Mouse (Mus musculus): ENCODE data around the gene Fam57a. TPM values are rescaled to one million over a fixed set of nuclear protein-coding genes. Genes with fewer than 3 reads are reported as not detected.

Gene Fam57a
- polyA plus RNA-seq, 1 experiment from 2014 or later: 24.2 TPM

DNA sequence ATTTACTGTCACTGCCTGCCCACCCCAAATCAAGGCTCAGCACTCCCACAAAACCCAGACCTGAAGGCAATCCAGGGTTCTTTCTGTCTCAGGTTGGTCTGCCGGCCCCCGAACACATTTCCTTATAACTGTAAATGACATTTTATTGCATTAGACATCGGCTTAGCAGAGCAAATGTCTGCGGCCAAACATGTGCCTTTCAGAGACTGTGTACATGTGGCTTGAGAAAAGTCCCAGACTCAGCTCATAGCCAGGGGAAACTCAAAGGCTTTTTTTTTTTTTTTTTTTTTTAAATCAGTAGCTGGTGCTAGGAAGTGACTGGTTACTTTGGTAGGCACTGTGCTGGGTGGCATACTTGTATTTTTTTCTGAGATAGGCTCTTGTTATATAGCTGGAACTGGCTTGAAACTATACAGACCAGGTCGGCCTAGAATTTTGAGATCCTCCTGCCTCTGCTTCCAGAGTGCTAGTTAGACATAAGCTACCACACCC, 36.6 kb downstream of the Fam57a start:
- Histone ChIP-seq H3K9ac (replicated peaks) (no peak overlapping the region; the same call in 1 of the 2 replicates), H3K27me3 (no peaks in the 10 kb centered on the region), H3K4me3 (replicated peaks) (peak overlapping the region; percentile 78), H3K4me2 (peak overlapping the region; percentile 71), H3K9me3 (no peaks in the 10 kb centered on the region), H3K27ac (peak overlapping the region; percentile 95; the same call in 1 of the 2 replicates), H3K36me3 (peaks cover 53% of the 10 kb centered on the region), H3K4me1 (replicated peaks) (peaks cover 5% of the 10 kb centered on the region)
- ATAC-seq (ENCODE audit: insufficient number of reproducible peaks, insufficient read depth, low FRiP score, low TSS enrichment, low read depth): no peak
- 84% methylated on average over 5 of the region's 5 CpGs for WGBS

DNA sequence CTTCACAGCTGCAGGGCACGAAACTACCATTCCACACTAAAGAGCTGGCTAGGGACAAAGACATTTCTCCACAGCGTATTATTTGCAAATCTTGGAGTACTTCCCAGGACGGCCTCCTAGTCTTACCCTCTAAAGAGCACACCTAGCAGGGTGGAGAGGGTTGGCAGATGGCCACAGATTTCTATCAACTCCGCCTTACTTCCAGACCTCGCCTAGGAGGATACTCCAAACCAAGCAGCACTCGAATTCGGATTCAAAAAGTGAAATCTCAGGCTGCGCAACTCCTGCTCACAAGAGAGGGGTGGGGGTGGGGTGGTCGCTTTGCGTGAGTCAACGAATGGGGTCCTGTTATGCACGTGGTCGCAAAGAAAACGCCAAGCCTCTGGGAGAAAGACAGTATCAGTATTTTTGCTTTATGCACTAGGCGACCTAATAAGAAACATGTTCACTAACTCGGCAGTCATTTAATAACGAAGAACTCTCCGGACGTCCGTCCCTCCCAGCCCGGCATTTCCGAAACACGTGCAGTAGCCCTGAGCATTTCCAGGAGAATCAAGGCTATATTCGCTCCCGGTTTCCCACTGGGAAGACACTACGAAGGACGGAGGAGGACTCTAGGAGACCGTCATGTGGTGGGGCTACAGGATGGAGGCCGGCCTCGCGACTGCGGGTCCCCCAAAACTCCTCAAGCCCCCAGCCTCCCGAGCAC, 37.4 kb downstream of the Fam57a start:
- H3K4me3 ChIP-seq (replicated peaks): peak overlapping the region; percentile 78
- 5% methylated on average over 33 of the region's 33 CpGs for WGBS
- H3K36me3 ChIP-seq: peaks cover 53% of the 10 kb centered on the region
- H3K4me1 ChIP-seq (replicated peaks): peaks cover 5% of the 10 kb centered on the region
- H3K27me3 ChIP-seq: no peaks in the 10 kb centered on the region
- H3K27ac ChIP-seq: peak overlapping the region; percentile 95
- H3K9ac ChIP-seq (replicated peaks): peak overlapping the region; percentile 90
- peak overlapping the region; percentile 71 for H3K4me2 ChIP-seq
- no peaks in the 10 kb centered on the region for H3K9me3 ChIP-seq
- peak; percentile 11; the same call in 1 of the 2 replicates for ATAC-seq (ENCODE audit: insufficient number of reproducible peaks, insufficient read depth, low FRiP score, low TSS enrichment, low read depth)

- H3K4me1 ChIP-seq (replicated peaks): peaks cover 5% of the 10 kb centered on the region
- peak; percentile 97 for ATAC-seq (ENCODE audit: insufficient number of reproducible peaks, insufficient read depth, low FRiP score, low TSS enrichment, low read depth)
- WGBS: under 1% methylated on average over 35 of the region's 35 CpGs
- peak within 1 kb of the TSS; percentile 95 for H3K27ac ChIP-seq
- no peaks in the 10 kb centered on the region for H3K27me3 ChIP-seq
- peak within 1 kb of the TSS; percentile 78 for H3K4me3 ChIP-seq (replicated peaks)
- peak within 1 kb of the TSS; percentile 71 for H3K4me2 ChIP-seq
- H3K9me3 ChIP-seq: no peaks in the 10 kb centered on the region
- peaks cover 52% of the 10 kb centered on the region for H3K36me3 ChIP-seq
- peak within 1 kb of the TSS; percentile 90 for H3K9ac ChIP-seq (replicated peaks)
Observed at GRCm38 (mm10) chr11:76217390-76217800, 37.9 kb downstream of the Fam57a start, which contains the start of the genes Dbil5 and Gemin4. Dbil5 (plus strand) TSS chr11:76217608. Gemin4 (minus strand) TSS chr11:76217664.

- no peak overlapping the region for H3K4me2 ChIP-seq
- H3K27ac ChIP-seq: no peak overlapping the region
- peaks cover 61% of the 10 kb centered on the region for H3K36me3 ChIP-seq
- H3K4me1 ChIP-seq (replicated peaks): no peaks in the 10 kb centered on the region
- no peak for ATAC-seq (ENCODE audit: insufficient number of reproducible peaks, insufficient read depth, low FRiP score, low TSS enrichment, low read depth)
- H3K9ac ChIP-seq (replicated peaks): no peak overlapping the region
- WGBS: 96% methylated on average over 5 of the region's 5 CpGs
- no peaks in the 10 kb centered on the region for H3K27me3 ChIP-seq
- no peak overlapping the region for H3K4me3 ChIP-seq (replicated peaks)
- H3K9me3 ChIP-seq: no peaks in the 10 kb centered on the region
Observed at GRCm38 (mm10) chr11:76224631-76225030, 45.2 kb downstream of the Fam57a start.

- no peak for ATAC-seq (ENCODE audit: insufficient number of reproducible peaks, insufficient read depth, low FRiP score, low TSS enrichment, low read depth)
- peaks cover 57% of the 10 kb centered on the region for H3K36me3 ChIP-seq
Observed at GRCm38 (mm10) chr11:76225051-76225450, 45.6 kb downstream of the Fam57a start.

GRCm38 (mm10) chr11:76236136-76236535, 56.7 kb downstream of the Fam57a start:
- no peaks in the 10 kb centered on the region for H3K4me1 ChIP-seq (replicated peaks)
- H3K4me3 ChIP-seq (replicated peaks): no peak overlapping the region
- peaks cover 83% of the 10 kb centered on the region for H3K36me3 ChIP-seq
- H3K27ac ChIP-seq: no peak overlapping the region
- no peak overlapping the region for H3K4me2 ChIP-seq
- WGBS: 94% methylated on average over 3 of the region's 3 CpGs
- H3K9ac ChIP-seq (replicated peaks): no peak overlapping the region
- ATAC-seq (ENCODE audit: insufficient number of reproducible peaks, insufficient read depth, low FRiP score, low TSS enrichment, low read depth): no peak
- no peaks in the 10 kb centered on the region for H3K27me3 ChIP-seq
- no peaks in the 10 kb centered on the region for H3K9me3 ChIP-seq

More at GRCm38 (mm10) chr11:76225051-76225450, 45.6 kb downstream of the Fam57a start:
- H3K9ac ChIP-seq (replicated peaks): no peak overlapping the region
- no peaks in the 10 kb centered on the region for H3K27me3 ChIP-seq
- H3K9me3 ChIP-seq: no peaks in the 10 kb centered on the region
- H3K4me3 ChIP-seq (replicated peaks): no peak overlapping the region
- H3K4me2 ChIP-seq: no peak overlapping the region
- no peak overlapping the region for H3K27ac ChIP-seq
- H3K4me1 ChIP-seq (replicated peaks): no peaks in the 10 kb centered on the region

DNA sequence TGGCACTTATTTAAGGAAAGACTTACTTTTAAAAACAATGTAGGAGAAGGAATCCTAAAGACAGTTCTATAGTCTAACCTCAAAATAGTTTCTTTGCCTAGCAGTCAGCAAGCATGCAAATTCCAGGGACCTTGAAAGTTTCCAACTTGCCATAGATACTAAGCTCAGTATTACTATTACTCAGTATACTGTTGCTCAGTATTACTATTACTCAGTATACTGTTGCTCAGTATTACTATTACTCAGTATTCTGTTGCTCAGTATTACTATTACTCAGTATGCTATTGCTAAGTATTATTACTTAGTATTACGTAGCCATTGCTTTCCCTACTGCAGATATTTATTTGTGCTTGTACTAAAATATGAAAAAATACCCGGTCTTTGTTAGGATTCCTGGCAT, 60.3 kb downstream of the Fam57a start:
- Histone ChIP-seq H3K27ac (no peak overlapping the region), H3K4me3 (replicated peaks) (no peak overlapping the region), H3K4me1 (replicated peaks) (peaks cover 12% of the 10 kb centered on the region), H3K9ac (replicated peaks) (no peak overlapping the region), H3K36me3 (peaks cover 52% of the 10 kb centered on the region), H3K9me3 (no peaks in the 10 kb centered on the region), H3K27me3 (no peaks in the 10 kb centered on the region), H3K4me2 (no peak overlapping the region)
- 97% methylated on average over 2 of the region's 2 CpGs for WGBS
- no peak for ATAC-seq (ENCODE audit: insufficient number of reproducible peaks, insufficient read depth, low FRiP score, low TSS enrichment, low read depth)

GRCm38 (mm10) chr11:76242901-76243810, 63.7 kb downstream of the Fam57a start, which contains the start of the genes Mrm3 and Glod4:
Mrm3 (plus strand) TSS chr11:76243715.
Glod4 (minus strand) TSS chr11:76243725.
- Histone ChIP-seq H3K4me2 (peak within 1 kb of the TSS; percentile 90), H3K9ac (replicated peaks) (peak within 1 kb of the TSS; percentile 85), H3K27ac (peak within 1 kb of the TSS; percentile 78), H3K9me3 (no peaks in the 10 kb centered on the region), H3K36me3 (peaks cover 33% of the 10 kb centered on the region), H3K4me1 (replicated peaks) (peaks cover 15% of the 10 kb centered on the region), H3K4me3 (replicated peaks) (peak within 1 kb of the TSS; percentile 86), H3K27me3 (no peaks in the 10 kb centered on the region)
- peak; percentile 85 for ATAC-seq (ENCODE audit: insufficient number of reproducible peaks, insufficient read depth, low FRiP score, low TSS enrichment, low read depth)
- under 1% methylated on average over 61 of the region's 61 CpGs for WGBS

- Histone ChIP-seq H3K36me3 (peaks cover 32% of the 10 kb centered on the region), H3K4me2 (peak overlapping the region; percentile 90), H3K27ac (peak overlapping the region; percentile 78; the same call in 1 of the 2 replicates), H3K4me1 (replicated peaks) (peaks cover 15% of the 10 kb centered on the region), H3K9ac (replicated peaks) (peak overlapping the region; percentile 85), H3K27me3 (no peaks in the 10 kb centered on the region), H3K9me3 (no peaks in the 10 kb centered on the region), H3K4me3 (replicated peaks) (peak overlapping the region; percentile 86)
- ATAC-seq (ENCODE audit: insufficient number of reproducible peaks, insufficient read depth, low FRiP score, low TSS enrichment, low read depth): peak; percentile 44; the same call in 1 of the 2 replicates
- WGBS: 2% methylated on average over 34 of the region's 34 CpGs
Observed at GRCm38 (mm10) chr11:76243811-76244546, 64.5 kb downstream of the Fam57a start.

GRCm38 (mm10) chr11:76246439-76246838, 67.0 kb downstream of the Fam57a start:
- no peak for ATAC-seq (ENCODE audit: insufficient number of reproducible peaks, insufficient read depth, low FRiP score, low TSS enrichment, low read depth)
- peaks cover 35% of the 10 kb centered on the region for H3K36me3 ChIP-seq

More at GRCm38 (mm10) chr11:76246439-76246838, 67.0 kb downstream of the Fam57a start:
- Histone ChIP-seq H3K4me1 (replicated peaks) (peaks cover 15% of the 10 kb centered on the region), H3K9me3 (no peaks in the 10 kb centered on the region), H3K27ac (no peak overlapping the region), H3K27me3 (no peaks in the 10 kb centered on the region), H3K4me3 (replicated peaks) (no peak overlapping the region), H3K9ac (replicated peaks) (no peak overlapping the region), H3K4me2 (no peak overlapping the region)

All from limb, embryonic 12.5 days (tissue).